In genomic region chr2:59522079-59522684, GRCm38 (mm10) we compare ENCODE assay signal across 8 mouse cellular contexts. TPM values are rescaled to one million over a fixed set of nuclear protein-coding genes. Genes with fewer than 3 reads are reported as not detected.
DNase-seq lines count a peak whose midpoint lies in the region; ATAC-seq and TF ChIP-seq lines count a peak whose summit lies in the region.

No protein-coding gene starts in this region.

- no peak for TF ChIP-seq POLR2A in MEL (IDR thresholded peaks at IDR 0.05; ENCODE audit: control insufficient read depth in 1 of 2, insufficient read depth in 1 of 2, low read depth in 1 of 2, low read length in 2 of 2, poor library complexity in 1 of 2)

- no peak overlapping the region for H3K27ac ChIP-seq in MEL (ENCODE audit: control insufficient read depth, low read depth, low read length)
- H3K27ac ChIP-seq in hindbrain, embryonic 11.5 days (ENCODE audit: low read depth, low read length), result no peak overlapping the region

- no peaks in the 10 kb centered on the region for H3K36me3 ChIP-seq in MEL (ENCODE audit: control insufficient read depth in 1 of 2, insufficient read depth in 2 of 2, low read length in 2 of 2)
- H3K36me3 ChIP-seq in hindbrain, embryonic 11.5 days (ENCODE audit: control insufficient read depth, insufficient read depth, low read length), result no peaks in the 10 kb centered on the region

- no peaks in the 10 kb centered on the region for H3K9me3 ChIP-seq in MEL (replicated peaks; ENCODE audit: insufficient read depth, low read length)
- no peaks in the 10 kb centered on the region for H3K9me3 ChIP-seq in hindbrain, embryonic 11.5 days (ENCODE audit: control insufficient read depth, low read length)

- peak; percentile 53 for TF ChIP-seq RAD21 in MEL (IDR thresholded peaks at IDR 0.05; ENCODE audit: low read depth, low read length)

- no peaks in the 10 kb centered on the region for H3K27me3 ChIP-seq in MEL (ENCODE audit: control insufficient read depth in 1 of 2, insufficient read depth in 2 of 2, low read length in 2 of 2)
- no peaks in the 10 kb centered on the region for H3K27me3 ChIP-seq in hindbrain, embryonic 11.5 days (ENCODE audit: control insufficient read depth, insufficient read depth, low read length)

- peak; percentile 98 for ATAC-seq in frontal cortex, adult (ENCODE audit: low TSS enrichment)
- peak; percentile 84 for ATAC-seq in hindbrain, embryonic 11.5 days (ENCODE audit: low FRiP score)

- peak; percentile 37 for DNase-seq in MEL (ENCODE audit: low read depth, low spot score)
- peak; percentile 85 to 86 for DNase-seq in cerebellum, adult 18-20 months
- peak; percentile 95 for DNase-seq in hindbrain, embryonic 11.5 days (ENCODE audit: low spot score)
- DNase-seq in layer of hippocampus, postnatal 10 days (ENCODE audit: low spot score in 2 of 2), result peak; percentile 87 to 88
- DNase-seq in lung, postnatal 10 days, result peak; percentile 91
- peak; percentile 74 for DNase-seq in ovary, postnatal 36 days (ENCODE audit: low spot score)
- DNase-seq in thymus, postnatal 14 days, result peak; percentile 80

- no peaks in the 10 kb centered on the region for H3K4me1 ChIP-seq in MEL (ENCODE audit: control insufficient read depth in 1 of 2, insufficient read depth in 2 of 2, low read length in 2 of 2)
- H3K4me1 ChIP-seq in hindbrain, embryonic 11.5 days (replicated peaks; ENCODE audit: control insufficient read depth, insufficient read depth, low read length), result no peaks in the 10 kb centered on the region

- no peaks in the 10 kb centered on the region for H3K79me2 ChIP-seq in MEL (ENCODE audit: control insufficient read depth, insufficient read depth, low read length, poor library complexity)

- no peak overlapping the region for H3K9ac ChIP-seq in MEL (ENCODE audit: control insufficient read depth, low read depth, low read length, poor library complexity, severe bottlenecking)
- H3K9ac ChIP-seq in hindbrain, embryonic 11.5 days (ENCODE audit: low read depth, low read length), result peak overlapping the region; percentile 37; the same call in 1 of the 2 replicates

- H3K4me3 ChIP-seq in MEL (ENCODE audit: control insufficient read depth in 1 of 2, insufficient read depth in 1 of 2, low read depth in 2 of 2, low read length in 2 of 2), result no peak overlapping the region
- no peak overlapping the region for H3K4me3 ChIP-seq in hindbrain, embryonic 11.5 days (ENCODE audit: low read depth, low read length)

- peak; percentile 44 to 70 (median 56) for TF ChIP-seq CTCF in MEL (IDR thresholded peaks at IDR 0.05 in 2 of 3, conservative IDR thresholded peaks at IDR 0.05 in 1 of 3; ENCODE audit: control insufficient read depth in 1 of 3, insufficient read depth in 1 of 3, low read depth in 2 of 3, low read length in 3 of 3, poor library complexity in 1 of 3, severe bottlenecking in 1 of 3)

- WGBS in hindbrain, embryonic 11.5 days, result 10% methylated on average over 19 of the region's 19 CpGs

- no peak for TF ChIP-seq EP300 in MEL (IDR thresholded peaks at IDR 0.05; ENCODE audit: low read depth in 1 of 2, low read length in 2 of 2)

- H3K4me2 ChIP-seq in hindbrain, embryonic 11.5 days (replicated peaks; ENCODE audit: low read depth, low read length), result peak overlapping the region; percentile 28; the same call in 1 of the 2 replicates

TF ChIP-seq in MEL, 35 proteins besides CTCF, POLR2A, EP300 and RAD21:
- no peak for TF ChIP-seq NRF1 (IDR thresholded peaks at IDR 0.05; ENCODE audit: insufficient read depth, low read depth, low read length, poor library complexity, severe bottlenecking)
- TF ChIP-seq TAL1 (IDR thresholded peaks at IDR 0.05; ENCODE audit: low read length), result no peak
- TF ChIP-seq MAFK (IDR thresholded peaks at IDR 0.05; ENCODE audit: borderline replicate concordance, low read depth, low read length), result no peak
- TF ChIP-seq TCF12 (IDR thresholded peaks at IDR 0.05; ENCODE audit: low read depth, low read length), result no peak
- TF ChIP-seq MEF2A (IDR thresholded peaks at IDR 0.05; ENCODE audit: extremely low read depth, insufficient replicate concordance, low read depth, low read length, poor library complexity, severe bottlenecking), result no peak
- TF ChIP-seq SMC3 (IDR thresholded peaks at IDR 0.05; ENCODE audit: low read depth, low read length), result peak; percentile 31
- no peak for TF ChIP-seq MXI1 (IDR thresholded peaks at IDR 0.05; ENCODE audit: low read depth, low read length)

RNA-seq across cellular contexts. Expression of gene Dapl1, which starts 37.7 kb away (rescaled TPM):
- not detected in 2 replicates for total RNA-seq in MEL (2012; rRNA removed)
- polyA plus RNA-seq in MEL (2012; ENCODE audit: insufficient read depth in 1 of 2, insufficient read length in 2 of 2, low read depth in 1 of 2, low replicate concordance in 2 of 2, missing spikeins in 1 of 2), result not detected
- polyA plus RNA-seq in hindbrain, embryonic 11.5 days (2014; fragmentation: Nextera tagmentation; extraction: Ambion mirVana), result 0.43 and 1.5 TPM in 2 replicates
- total RNA-seq in layer of hippocampus, postnatal 10 days (2021), result under 1 TPM in 1 of 2 experiments, not detected in 1; 0.87 TPM

Comparison
In these comparisons a context has a peak if more than half of its experiments do, and no peak if none do; other contexts are left out.
1. DNase-seq: peak in every context shown above with its lines; median percentile 95 in hindbrain, embryonic 11.5 days; 91 in lung, postnatal 10 days; 88 in layer of hippocampus, postnatal 10 days; 86 in cerebellum, adult 18-20 months; 80 in thymus, postnatal 14 days; 74 in ovary, postnatal 36 days; 37 in MEL.